Mouse (Mus musculus) neutrophil, adult 5-6 weeks (primary cell): ENCODE measurements around the gene Ninl. TPM values are rescaled to one million over a fixed set of nuclear protein-coding genes. Genes with fewer than 3 reads are reported as not detected.

Experiments
- ATAC-seq: fragments of 151-379, 151-347 bp; 2 replicates; pipeline ENCODE4 v1.8.0; 2017; ENCODE audit warnings: mild to moderate bottlenecking, moderate TSS enrichment; ENCODE audit not compliant: insufficient number of reproducible peaks, poor library complexity, low FRiP score, severe bottlenecking; ENCODE audit errors: extremely low read depth
- total RNA-seq: library from RNA; stranded (forward); fragments of 200-1000 nt; gene quantifications from 2 replicates; pipeline ENCODE4 v1.2.3, GENCODE M21; 2017

Gene Ninl
- 0.12 and 0.86 TPM in 2 replicates for total RNA-seq

DNA sequence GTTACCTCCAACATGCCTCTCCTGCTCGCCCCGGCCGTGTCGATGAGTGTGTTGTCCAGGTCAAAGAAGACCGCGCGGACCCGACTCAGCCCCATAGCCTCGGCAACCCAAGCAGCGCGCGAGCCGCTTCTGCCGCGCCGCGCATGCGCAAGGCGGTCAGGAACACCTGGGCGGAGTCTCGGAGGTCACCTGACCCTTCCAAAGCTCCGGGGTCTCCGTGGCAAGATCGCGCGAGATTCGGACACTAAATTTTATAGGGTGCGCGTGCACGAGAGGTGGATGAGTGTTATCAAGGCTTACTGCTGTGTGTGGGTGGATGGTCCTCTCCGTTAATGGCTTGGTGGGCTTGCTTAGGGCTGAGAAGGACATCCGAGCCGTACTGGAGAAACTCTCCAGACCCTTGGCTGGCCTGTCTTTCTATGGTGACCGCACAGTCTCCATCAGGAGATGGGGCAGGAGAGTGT lies at the start of gene Ninl, which contains the start of gene Nanp:
Gene Ninl (minus strand): TSS at position 151 of the 464 bp plus-strand sequence.
Gene Nanp (minus strand): TSS at position 167 of the 464 bp plus-strand sequence.
- ATAC-seq, result peak; percentile 92

GRCm38 (mm10) chr2:151056637-151057036 lies 17.5 kb upstream of the Ninl start:
- ATAC-seq, result no peak

GRCm38 (mm10) chr2:151040411-151040810 lies 1.2 kb upstream of the Ninl start:
- ATAC-seq, result no peak

GRCm38 (mm10) chr2:151039726-151040125 lies 544 bp upstream of the Ninl start:
- ATAC-seq, result no peak

DNA sequence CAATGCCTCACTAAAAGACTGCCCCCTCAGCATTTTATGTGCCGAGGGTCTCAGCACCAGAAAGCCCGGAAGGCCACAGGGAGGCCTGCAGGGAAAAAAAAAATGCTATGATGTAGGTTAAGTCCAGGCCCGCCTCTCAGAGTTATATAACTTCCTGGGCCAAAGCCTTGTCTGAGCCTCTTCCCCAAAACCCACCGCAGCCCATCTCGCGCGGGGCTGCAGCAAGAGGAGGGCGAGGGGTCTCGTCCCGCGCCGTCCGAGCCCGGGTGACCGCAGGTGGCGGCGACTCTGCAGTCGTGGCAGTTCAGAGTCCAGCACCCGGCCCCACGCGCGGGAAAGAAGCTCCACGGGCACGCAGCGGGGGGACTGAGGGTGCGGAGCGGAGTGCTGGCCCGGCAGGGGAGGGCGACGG lies 365 bp downstream of the Ninl start:
- peak; percentile 19; the same call in 1 of the 2 replicates for ATAC-seq

GRCm38 (mm10) chr2:151037876-151038552 lies 1.2 kb downstream of the Ninl start:
- ATAC-seq, result no peak

DNA sequence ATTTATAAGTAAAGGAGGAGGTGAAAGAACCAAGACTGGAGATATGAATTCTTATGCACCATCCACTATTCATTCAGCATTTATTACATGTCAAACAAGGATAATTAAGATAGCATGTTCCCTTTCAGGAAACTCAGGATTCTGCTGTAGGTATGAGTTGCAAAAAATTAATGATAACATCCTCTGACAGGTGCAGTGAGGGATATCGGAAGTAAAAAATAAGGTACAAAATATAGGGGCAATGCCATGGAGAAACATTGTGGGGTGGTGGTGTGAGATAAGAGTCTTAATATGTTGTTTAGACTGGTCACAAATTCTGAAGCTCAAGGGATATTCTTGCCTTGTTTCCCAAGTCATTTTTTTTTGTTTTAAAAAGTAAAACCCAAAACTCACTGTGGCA lies 1.9 kb downstream of the Ninl start:
- ATAC-seq, result no peak

DNA sequence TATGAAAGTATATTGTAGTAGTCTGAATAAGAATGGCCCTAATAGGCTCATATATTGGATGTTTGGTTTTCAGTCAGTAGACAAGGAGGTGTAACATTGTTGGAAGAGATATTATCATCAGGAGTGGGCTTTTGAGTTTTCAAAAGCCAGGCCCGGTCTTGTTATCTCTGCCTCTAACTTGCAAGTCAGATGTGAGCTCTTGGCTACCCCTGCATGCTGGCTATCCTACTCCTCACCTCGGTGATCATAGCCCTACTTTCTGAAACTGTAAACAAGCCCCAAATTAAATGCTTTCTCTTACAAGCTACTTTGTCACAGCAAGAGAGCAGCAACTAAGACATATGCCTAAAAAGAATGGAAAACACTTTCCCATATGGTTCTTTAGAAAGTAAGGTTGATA lies 2.5 kb downstream of the Ninl start:
- no peak for ATAC-seq

GRCm38 (mm10) chr2:151034435-151034834 lies 4.7 kb downstream of the Ninl start:
- no peak for ATAC-seq

GRCm38 (mm10) chr2:151021158-151021557 lies 18.0 kb downstream of the Ninl start:
- no peak for ATAC-seq

DNA sequence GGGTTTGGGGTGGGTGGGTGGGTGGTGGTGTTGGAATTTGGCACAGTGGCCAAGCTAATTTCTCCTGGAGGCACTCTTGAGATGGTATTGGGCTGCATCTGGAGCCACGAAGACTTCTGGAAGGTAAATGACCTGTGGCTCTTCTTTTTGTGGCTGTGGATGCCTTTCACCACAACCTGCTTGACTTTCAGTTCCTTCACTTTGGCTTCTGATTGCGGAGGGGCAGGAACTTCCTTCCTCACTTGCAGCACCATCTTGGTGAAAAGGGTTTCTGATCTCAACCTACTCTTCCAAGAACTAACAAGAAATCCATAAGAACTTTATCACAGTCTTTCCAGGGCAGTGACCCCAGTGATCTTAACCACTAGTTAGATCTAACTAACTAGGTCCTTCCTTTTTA lies 23.9 kb downstream of the Ninl start:
- no peak for ATAC-seq

- ATAC-seq, result no peak
Observed at GRCm38 (mm10) chr2:151011273-151011672, 27.9 kb downstream of the Ninl start.

GRCm38 (mm10) chr2:151009515-151010085 lies 29.6 kb downstream of the Ninl start:
- no peak for ATAC-seq

- no peak for ATAC-seq
Observed at GRCm38 (mm10) chr2:151008939-151009509, 30.2 kb downstream of the Ninl start.

DNA sequence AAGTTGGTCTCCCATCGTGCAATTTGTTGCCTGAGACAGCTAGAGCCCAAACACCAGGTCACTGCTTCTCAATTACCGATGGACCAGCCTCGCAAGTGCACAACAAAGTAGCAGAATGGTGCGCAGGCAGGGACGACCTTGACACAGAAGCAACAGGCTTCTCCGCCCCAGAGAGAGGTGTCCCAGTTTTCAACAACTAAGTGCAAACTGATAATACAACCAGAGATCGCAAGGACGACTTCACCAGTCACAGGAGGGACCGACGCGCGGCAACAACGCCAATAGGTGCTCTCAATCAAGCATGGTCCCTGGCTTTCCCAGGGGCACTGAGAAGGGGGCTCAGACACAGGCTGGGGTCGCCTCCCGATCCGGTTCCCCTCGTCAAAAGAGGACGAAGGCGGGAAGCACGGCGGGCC lies 30.7 kb downstream of the Ninl start:
- no peak for ATAC-seq

GRCm38 (mm10) chr2:151008006-151008405 lies 31.2 kb downstream of the Ninl start:
- ATAC-seq, result no peak

- ATAC-seq, result no peak
Observed at GRCm38 (mm10) chr2:151006281-151006945, 32.8 kb downstream of the Ninl start.

DNA sequence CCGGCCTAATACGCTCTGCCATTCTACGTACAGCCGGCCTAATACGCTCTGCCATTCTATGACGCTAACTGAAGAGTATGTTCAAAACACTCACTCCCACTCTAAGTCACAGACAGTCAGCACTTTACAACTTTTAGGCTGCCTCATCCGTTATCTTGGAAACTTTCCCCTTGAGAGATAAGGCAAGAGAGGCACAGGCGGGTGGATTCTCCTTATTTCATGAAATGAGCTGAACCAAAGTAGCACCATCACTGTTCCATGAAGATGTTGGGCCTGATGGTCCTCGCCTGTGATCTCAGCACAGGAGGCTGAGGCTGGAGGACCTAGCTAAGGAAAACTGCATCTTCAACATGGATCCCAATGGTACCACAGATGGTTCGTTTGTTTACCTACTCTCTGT lies 34.8 kb downstream of the Ninl start:
- ATAC-seq, result no peak

- ATAC-seq, result no peak
Observed at GRCm38 (mm10) chr2:151003796-151004195, 35.4 kb downstream of the Ninl start.
